Mouse (Mus musculus) cerebellum, adult (tissue): ENCODE measurements at regions not wholly inside any gene's neighbourhood (a gene's known extent, or its start where the extent isn't known, plus 50 kb on each side); places are given as distances from the start of the nearest gene placed in this dataset.
"Not testable (repeated sequence)": the region's sequence is repeated elsewhere in the genome, so short reads cannot be mapped to it uniquely, and the experiment has no call there.

Experiments
- ATAC-seq: cut with Nextera tagmentation; 2 replicates; pipeline ENCODE4 v1.9.2; 2017; ENCODE audit warnings: mild to moderate bottlenecking, moderate library complexity, mixed read lengths; ENCODE audit not compliant: insufficient number of reproducible peaks, low FRiP score, low TSS enrichment

DNA sequence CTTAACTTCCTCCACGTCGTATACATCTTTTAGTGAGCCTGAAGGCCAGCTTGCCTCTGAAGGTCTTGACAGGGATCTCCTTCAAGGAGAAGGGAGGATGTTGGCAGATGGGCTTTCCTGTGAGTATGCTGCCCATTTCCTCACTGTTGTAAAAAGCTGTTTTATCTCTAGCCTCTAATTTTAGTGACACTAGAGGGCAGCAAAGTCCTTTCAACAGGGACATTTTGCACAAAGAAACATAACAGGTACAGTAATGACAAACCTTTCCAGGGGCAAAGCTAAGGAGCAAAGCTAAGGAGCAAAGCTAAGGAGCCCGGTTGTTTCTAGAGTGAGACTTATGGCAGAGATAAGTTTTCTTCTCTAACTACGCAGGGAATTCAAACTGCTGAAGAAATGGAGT lies 59.0 kb upstream of the Kbtbd8 start:
- ATAC-seq = peak; percentile 31; the same call in 1 of the 2 replicates

DNA sequence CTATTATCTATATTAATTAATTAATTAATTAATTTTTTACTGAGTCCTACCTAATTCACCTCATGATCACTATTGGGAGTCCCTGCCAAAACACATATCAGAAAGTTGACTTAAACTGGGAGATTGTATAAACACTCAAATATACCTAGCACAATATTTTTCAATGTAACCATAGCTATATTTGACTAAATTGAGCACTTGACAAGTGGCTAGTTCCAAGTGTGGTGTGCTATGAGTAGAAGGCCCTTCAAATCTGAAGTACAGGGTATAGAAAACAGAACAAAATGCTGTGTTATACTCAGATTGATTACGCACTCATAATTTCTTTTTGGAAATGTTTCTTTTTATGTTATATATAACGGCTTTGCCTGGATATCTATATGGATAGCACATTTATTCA lies 60.8 kb upstream of the Kbtbd8 start:
- ATAC-seq = no peak

DNA sequence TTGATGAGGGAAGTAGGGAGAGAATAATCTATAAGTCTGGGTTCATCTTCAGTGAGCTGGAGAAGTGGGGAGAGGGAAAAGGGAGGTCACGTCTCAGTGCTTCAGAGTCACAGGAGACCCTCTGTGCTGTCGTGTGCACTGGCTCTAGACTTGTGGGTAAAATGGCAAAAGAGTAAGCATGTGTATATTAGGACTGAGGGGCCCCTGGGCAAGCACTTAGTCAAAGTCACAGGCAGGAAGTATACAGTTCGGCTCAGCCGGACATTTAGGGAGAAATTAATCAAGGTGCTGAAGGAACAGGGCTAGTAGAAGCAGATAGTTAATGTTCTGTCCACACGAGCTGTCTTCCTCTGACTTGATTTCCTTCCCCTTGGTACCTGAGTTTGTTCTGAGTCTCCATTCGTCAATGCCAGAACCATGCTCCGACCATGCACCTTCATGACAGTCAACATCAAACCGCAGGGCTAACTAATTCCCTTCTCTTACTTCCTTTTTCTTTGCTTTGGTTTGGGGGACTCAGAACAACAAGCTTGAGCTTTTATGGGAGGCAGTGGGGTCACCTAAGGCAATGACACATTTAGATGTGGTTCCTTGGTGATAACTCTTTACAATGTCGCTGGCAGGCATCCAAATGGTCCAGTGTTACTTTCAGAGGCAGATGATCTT lies 63.2 kb upstream of the Kbtbd8 start:
- no peak for ATAC-seq

DNA sequence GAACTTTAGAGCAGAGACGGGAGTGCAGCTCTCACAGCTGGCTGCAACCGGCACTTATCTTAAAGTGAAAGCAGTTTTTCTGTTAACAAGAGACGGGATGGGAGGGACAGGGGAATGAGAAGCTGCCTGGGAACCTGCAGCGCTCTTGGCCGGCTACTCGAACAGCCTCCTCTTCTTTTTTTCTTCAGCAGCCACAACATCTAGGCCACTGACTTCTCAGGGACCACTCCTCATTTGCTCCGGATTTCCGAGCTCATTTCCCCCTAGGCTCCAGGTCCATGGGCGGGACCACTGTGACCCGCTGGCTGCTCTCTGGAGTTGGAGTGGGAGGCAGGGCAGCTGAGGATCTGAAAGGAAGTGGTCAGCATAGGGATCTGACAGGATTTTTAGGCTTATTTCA lies 75.7 kb upstream of the Kbtbd8 start:
- not testable (repeated sequence) for ATAC-seq

DNA sequence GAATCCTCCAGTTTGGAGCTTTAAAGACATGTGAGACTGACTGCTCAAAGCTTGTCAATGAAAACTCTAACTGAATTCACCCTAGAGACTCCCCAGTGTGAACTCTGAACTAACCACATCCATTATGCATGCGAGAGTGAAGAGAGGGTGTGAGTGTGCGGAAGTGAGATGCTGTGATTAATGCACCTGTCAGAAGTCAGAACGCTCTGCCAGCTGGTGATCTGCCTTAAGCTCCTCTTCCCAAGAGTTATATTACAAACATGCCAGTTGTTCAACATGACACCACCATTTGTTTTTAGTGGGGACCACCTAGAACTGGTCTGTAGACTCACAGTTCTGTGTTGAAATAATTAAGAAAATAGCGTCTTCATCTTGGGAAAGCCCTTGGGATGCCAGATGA lies 92.8 kb upstream of the Kbtbd8 start:
- no peak for ATAC-seq

DNA sequence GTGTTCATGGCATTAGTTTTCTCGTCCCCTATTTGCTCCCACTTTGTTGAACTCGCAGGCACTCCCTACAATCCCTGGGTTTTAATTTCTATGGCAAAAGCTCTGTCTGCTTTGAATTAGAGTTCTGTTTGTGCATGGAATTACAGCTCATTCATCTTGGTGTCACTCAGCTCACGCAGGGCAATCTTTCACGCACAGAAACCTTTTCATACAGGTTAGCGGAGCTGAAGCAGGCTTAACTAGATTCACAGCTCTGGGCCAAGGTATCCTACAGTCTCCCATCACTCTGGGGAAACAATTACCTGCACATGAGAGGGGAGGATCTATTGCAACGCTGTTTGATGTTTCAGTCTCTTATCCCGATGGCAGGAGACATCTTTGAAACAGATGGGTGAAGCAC lies 95.3 kb upstream of the Kbtbd8 start:
- ATAC-seq = no peak

DNA sequence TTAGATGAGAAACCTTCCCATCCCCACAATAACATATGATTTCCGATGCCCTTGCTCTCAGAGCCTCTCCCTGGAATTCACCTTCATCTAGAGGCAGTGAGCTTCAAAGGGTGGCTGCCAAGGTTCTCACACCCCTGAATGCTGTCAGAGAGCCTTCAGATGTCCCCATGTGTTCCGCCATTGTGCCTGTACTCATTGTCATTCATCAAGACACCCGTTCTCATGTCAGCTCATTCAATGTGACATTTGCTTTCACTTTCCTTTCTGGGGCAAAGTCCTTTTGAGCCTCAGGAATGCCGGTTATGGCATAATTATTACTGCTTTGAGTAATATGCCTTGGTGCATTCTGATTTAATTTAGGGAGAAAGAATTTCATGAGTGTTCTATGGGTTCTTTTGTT lies 99.1 kb upstream of the Kbtbd8 start:
- no peak for ATAC-seq

DNA sequence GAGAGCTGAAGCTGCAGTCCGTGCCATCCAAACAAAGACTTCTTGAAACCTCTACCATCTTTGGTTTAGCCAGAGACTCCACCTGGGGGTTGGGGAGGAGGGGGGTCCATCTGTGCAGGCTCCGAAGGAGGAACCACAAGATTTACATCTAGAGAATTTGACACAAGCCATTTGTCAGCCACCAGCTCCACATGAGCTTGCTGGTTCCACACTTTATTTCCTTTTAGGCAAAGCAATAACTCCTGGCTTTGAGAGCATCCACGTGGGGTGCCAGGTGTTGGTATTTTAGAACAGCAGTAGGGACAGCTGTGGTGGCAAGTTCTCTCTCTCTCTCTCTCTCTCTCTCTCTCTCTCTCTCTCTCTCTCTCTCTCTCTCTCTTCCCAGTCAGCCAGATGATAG lies 99.6 kb upstream of the Kbtbd8 start:
- no peak for ATAC-seq

DNA sequence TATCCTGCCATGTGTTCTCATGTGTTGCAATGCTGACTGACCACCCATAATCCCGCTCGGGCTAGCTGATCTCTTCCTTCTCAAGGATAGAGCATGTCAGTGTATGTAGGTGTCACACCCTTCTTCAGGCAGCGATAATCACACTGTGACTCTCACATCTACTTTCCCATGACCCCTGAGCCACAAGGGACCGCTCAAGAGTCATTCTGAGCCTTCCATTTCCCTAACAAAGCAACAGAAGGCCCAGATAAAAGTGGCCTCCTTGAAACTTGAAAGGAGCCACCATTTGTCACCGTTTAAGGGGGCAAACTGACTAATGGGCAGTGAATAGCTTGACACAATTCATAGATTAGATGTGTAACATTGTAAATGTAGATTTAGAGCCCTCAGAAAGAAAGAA lies 103.9 kb upstream of the Kbtbd8 start:
- no peak for ATAC-seq

DNA sequence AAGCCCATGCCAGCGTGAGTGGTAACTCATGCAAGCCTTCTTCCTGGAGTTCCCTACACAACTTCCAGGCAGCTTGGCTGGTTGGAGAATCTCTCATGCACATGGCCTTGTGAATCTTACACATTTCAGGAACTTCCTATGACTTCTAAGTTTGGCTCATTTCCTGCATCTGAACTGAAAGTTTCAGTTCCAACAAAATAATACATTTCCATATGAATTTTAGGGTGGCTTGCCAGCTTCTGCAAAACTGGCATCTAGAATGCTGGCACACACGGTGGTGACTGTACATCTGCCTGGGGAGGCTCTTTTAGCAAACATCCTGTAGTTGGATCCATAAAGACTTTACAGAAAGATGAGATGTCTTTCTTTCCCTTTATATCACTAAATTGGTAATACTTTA lies 110.6 kb upstream of the Kbtbd8 start:
- ATAC-seq = no peak

DNA sequence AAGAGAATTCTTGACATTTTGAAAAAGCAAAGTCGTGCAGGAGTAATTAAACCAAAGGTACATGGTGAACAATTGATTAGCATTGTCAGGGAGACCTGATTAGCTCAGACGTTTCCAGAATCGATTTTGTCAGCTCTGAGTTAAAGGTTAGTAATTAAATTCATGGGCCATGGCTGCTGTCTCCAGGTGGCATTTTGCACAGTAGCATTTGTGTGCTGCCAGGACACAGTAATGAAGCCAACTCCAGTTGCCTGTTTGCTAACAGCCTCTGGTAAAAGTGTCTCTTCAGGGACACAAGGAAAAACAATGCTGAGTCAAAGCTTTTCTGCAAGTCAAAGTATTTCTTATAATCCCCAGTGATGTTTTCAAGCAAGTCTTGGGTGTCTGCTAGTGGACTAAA lies 113.3 kb upstream of the Kbtbd8 start:
- ATAC-seq = no peak

DNA sequence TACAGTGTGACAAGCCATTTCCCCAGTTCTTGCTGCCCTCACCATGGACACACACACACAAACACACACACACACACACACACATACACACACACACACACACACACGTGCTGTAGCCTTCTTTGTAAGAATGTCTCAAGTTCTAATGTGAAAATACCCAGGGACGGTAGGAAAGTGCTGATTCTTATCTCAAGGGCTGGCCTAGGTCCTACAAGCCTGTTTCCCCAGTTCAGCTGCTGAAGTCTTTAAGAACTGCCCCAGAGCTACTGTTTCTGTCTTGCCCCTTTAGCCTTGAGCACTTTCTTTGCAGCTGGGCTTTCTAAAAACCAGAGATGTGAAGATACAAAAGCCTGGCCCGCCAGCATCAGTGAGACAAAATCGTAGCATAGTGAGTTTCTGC lies 117.5 kb upstream of the Kbtbd8 start:
- no peak for ATAC-seq

DNA sequence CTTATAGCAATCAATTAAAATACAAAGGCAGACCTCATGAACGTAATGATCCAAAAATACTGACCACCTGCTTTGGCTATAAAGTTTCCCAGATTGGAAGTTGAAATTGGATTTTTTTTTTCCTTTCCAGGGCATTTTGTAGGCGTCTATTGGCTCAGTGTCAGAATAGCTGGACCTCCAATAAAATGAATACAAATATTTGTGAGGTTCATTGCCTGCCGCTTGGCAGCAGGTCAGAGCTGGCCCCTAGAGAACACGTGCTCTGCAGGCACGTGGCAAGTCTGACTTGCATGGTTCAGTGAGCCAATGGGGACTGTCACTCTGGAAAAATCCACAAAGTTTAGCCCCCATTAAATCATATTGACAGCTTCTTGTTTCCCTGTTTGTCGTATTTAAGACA lies 118.0 kb upstream of the Kbtbd8 start:
- ATAC-seq = no peak

DNA sequence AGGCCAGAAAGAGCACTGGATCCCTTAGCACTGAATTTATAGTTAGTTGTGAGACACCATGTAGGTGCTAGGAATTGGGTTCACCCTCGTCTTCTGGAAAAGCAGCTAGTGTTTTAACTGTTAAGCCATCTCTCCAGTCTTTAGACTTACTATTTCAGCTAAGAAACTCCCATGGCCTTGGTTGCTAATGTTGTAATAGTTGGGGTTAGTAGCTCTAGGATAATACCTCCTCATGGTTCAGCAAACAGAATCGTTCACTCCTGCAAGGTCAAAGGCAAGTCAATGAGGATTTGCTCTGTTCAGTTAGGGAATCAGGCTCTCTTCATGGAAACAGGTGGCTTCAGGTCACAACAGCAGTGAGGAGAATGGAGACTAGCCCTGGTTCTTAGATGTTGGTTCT lies 118.7 kb upstream of the Kbtbd8 start:
- ATAC-seq = no peak

DNA sequence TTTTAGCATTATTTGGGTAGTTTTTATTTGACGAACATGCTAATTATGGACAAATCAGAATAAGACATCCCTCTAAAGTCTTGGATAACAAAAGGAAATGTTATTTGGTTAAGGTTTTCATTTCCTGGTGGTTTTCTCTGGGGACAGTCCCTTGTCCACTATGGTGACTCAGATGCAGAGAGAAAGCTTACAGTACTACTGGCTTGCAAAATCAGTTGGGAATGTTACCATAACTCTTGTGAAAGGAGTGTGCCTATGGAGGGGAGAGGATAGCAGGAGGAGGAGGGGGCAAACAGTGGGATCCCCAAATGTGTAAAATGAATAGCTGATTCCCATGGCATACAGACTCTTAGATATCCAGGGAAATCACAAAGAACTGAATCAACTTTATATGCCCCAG lies 122.7 kb upstream of the Kbtbd8 start:
- no peak for ATAC-seq

DNA sequence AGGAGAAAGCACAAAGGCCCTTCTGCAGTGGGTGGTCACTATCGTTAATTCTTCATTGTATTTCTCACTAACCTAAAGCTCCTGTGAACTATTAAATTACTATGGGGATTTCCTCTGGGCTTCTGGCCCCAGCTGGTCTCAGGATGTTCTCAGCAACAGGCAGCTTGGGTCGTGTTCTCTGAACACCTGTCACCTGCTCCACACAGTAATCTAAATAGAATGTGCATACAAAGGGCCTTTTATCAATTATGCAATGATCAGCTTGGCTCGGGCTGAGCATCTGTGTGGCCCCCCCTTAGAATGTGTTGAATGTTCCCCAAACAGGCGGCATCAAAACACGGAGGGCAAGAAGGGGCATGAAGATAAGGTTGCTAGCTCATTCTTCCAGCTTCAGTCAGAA lies 129.6 kb upstream of the Kbtbd8 start:
- no peak for ATAC-seq

DNA sequence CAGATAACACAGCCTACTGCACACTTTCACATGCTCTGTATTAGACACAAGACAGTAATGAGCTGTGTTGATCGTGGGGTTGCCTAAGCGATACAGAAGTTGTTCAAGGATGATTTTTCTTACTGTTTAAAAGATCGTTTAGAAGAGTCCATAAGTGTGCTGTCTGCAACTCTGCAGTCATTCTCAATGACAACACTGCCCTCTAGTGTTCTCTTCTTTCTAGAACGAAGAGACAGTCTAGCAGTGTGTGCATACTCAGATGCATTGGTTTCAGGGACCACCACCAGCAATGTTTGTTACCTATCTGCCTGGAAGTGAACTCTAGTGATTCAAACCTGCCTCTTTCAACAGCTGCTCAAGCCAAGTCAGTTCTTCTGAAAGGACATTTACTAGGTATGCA lies 130.7 kb upstream of the Kbtbd8 start:
- peak; percentile 79 for ATAC-seq

DNA sequence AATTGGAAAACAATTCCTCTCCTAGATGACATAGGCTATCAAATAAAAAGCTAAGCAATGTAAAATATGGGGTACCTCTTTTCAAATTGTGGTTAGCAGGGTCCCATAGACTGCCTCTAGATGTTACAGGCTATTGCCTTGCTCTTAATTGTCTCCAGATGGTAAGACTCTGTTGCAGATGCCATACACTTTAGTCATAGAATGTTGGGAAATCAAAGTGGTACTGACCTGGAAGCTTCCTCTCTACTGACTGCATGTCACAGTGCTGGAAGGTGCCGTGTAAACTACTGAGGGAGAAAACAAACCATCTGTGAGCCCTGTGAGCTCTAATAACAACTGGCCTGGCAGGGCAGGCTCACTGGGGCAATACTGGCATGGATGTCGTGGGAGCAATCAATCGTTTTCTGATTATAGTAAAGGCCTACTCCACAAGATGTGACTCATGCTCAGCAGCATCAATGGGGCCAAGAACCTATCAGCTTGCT lies 132.6 kb upstream of the Kbtbd8 start:
- ATAC-seq = no peak

DNA sequence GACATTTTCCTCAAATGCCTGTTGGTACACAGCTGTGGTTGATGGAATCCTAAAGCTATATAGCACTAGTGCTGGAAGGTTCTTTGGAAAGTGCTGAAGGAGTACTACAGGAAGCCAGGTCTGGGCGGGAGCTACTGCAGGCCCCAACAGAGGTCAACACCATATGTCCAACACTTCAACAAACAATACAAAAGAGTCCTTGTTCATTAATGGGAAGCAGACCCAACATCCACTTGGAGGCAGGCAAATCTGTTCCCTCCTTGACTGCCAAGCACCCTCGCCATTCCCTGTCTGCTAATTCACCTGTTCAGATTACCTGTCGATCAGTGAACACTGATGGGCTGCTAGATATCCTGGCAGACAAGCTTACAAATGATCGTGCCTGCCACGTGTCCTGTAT lies 148.4 kb upstream of the Kbtbd8 start:
- no peak for ATAC-seq

DNA sequence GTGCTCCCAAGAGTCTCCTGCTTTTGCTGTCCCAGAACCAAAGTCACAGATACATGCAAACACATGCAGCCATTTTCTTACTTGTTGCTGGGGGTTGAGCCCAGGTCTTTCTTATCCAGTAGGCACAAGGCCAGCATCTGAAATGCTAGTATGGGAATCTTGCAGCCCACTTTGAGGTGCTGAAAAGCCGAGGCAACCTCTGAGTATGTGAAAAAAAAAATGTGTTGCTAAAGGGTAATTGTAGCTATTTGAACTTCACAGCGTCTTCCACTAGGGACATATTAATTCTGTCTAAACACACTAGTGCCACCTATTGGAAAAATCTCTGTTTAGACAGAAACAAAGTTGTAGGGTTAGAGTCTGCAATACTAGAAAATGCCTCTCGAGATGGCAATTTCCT lies 150.1 kb upstream of the Kbtbd8 start:
- peak; percentile 76; the same call in 1 of the 2 replicates for ATAC-seq

DNA sequence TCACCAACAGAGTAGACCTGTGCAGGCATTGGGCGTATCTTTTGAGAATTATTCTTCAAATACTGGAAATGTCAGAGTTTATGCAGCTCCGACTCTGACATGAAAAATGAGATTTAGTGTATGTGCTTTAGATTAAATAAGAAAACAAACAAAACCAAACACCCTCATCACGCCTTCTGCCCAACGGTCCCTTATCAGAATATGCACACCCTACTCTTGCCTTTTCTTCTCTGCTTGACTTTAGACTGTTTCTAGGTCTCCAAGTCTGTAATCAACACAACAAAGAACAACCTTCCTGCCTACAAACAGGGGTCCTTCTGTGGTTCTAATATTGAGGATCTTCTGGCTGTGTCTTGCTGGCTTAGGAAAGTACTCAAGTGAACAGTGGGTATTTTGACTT lies 153.8 kb upstream of the Kbtbd8 start:
- no peak for ATAC-seq

DNA sequence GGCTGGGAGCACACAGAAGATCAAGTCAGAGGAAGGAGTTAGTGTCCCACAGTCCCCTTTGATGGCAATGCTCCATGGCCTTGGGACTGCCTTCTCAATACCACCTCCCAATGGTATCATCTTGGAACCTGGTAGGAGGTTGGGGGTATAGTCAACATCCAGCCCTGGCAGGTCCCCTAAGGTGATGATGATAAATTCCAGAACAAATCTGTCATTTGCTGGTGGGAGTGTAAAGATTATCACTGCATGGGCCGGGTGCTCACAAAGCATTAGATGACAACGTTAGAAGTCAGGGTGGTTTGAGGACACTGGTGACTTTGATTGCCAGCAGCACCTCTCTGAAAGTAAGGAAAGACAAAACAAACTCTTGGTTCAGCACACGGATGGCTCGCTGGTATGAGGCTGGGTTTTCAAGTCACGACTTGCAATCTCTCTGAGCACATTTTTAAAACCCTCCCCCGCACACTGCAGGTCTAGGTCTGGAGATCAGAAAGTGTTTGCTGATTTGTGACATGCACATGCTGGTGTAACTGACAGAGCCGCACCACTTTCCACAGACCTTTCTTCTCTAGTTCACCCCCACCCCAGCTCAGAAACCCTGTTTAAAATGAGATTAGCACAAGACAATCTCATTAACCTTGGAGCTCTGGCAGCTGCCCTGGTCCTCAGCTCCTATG lies 154.5 kb upstream of the Kbtbd8 start:
- ATAC-seq = no peak
